In genomic region chr9:15802413-15803027, GRCm38 (mm10) we compare ENCODE assay signal across 20 mouse cellular contexts.
"Had no signal": no experiment of that assay in that cellular context is flagged by ENCODE, and none has a peak within 500 bp of the region (broad histone marks: within the 10 kb centered on the region; RNA-seq: fewer than 3 reads in every experiment).

No protein-coding gene starts in this region.

- H3K36me3 ChIP-seq: lung, embryonic 15.5 days; midbrain, embryonic 13.5 days; midbrain, embryonic 15.5 days; neural tube, embryonic 13.5 days; neural tube, embryonic 15.5 days had no signal

- H3K9me3 ChIP-seq: lung, embryonic 15.5 days; midbrain, embryonic 13.5 days; midbrain, embryonic 15.5 days; neural tube, embryonic 13.5 days; neural tube, embryonic 15.5 days had no signal

- H3K9ac ChIP-seq: lung, embryonic 15.5 days; midbrain, embryonic 13.5 days; midbrain, embryonic 15.5 days; neural tube, embryonic 13.5 days; neural tube, embryonic 15.5 days had no signal

- H3K4me2 ChIP-seq: lung, embryonic 15.5 days; midbrain, embryonic 11.5 days; midbrain, embryonic 13.5 days; midbrain, embryonic 15.5 days; neural tube, embryonic 13.5 days; neural tube, embryonic 15.5 days had no signal

- ATAC-seq: lung, postnatal 0 days; midbrain, embryonic 13.5 days; midbrain, embryonic 15.5 days had no signal

- H3K4me3 ChIP-seq: lung, embryonic 15.5 days; megakaryocyte, embryonic 14.5 days; midbrain, embryonic 13.5 days; midbrain, embryonic 15.5 days; neural tube, embryonic 13.5 days; neural tube, embryonic 15.5 days had no signal

- H3K4me1 ChIP-seq: lung, embryonic 15.5 days; megakaryocyte, embryonic 14.5 days; midbrain, embryonic 13.5 days; midbrain, embryonic 15.5 days; neural tube, embryonic 13.5 days; neural tube, embryonic 15.5 days had no signal

- H3K27ac ChIP-seq: lung, embryonic 15.5 days; macrophage; midbrain, embryonic 13.5 days; midbrain, embryonic 15.5 days; neural tube, embryonic 13.5 days; neural tube, embryonic 15.5 days had no signal

- H3K27me3 ChIP-seq: lung, embryonic 15.5 days; megakaryocyte, embryonic 14.5 days; midbrain, embryonic 13.5 days; midbrain, embryonic 15.5 days; neural tube, embryonic 13.5 days; neural tube, embryonic 15.5 days had no signal

- DNase-seq: lung, adult 2 months; lung, postnatal 14 days; lung, postnatal 36 days; retina, postnatal 1 day; right cerebral cortex, adult 18-20 months; right cerebral cortex, postnatal 25 days; right cerebral cortex, postnatal 4 days; spleen, adult 18-20 months; thymus, adult 18-20 months; thymus, postnatal 14 days; thymus, postnatal 36 days had no signal
